Mouse (Mus musculus): ENCODE results near the gene Gjb4.

GRCm38 (mm10) chr4:127373491-127373890 is 19.6 kb upstream of the Gjb4 start:
- TF ChIP-seq POLR2A (IDR thresholded peaks at IDR 0.05; ENCODE audit: low read depth, low read length): no peak
- TF ChIP-seq CTCF (IDR thresholded peaks at IDR 0.05; ENCODE audit: extremely low read depth, insufficient read length, insufficient replicate concordance, low read depth, low read length): no peak

Measured in small intestine, adult 2 months (tissue).